Mouse (Mus musculus) liver, embryonic 11.5 days (tissue): ENCODE measurements at regions not wholly inside any gene's neighbourhood (a gene's known extent, or its start where the extent isn't known, plus 50 kb on each side); places are given as distances from the start of the nearest gene placed in this dataset.

Experiments
- ATAC-seq: fragments of 200-750 bp; cut with Nextera tagmentation; replicated peaks from 2 replicates; pipeline ENCODE4 v1.8.0; 2017; ENCODE audit warnings: moderate number of reproducible peaks, mild to moderate bottlenecking, moderate TSS enrichment, moderate library complexity; ENCODE audit not compliant: low FRiP score
- DNase-seq: peaks from one replicate; pipeline ENCODE4 v3.0.0-alpha.2; 2017; ENCODE audit warnings: low spot score
- H3K27ac ChIP-seq: fragments of 300-500 bp; sonication (generic); 2 replicates; pipeline ENCODE4 v1.5.1; 2014; ENCODE audit warnings: mild to moderate bottlenecking, low read depth, low read length, control low read depth
- H3K27me3 ChIP-seq: fragments of 300-500 bp; sonication (generic); replicated peaks from 2 replicates; pipeline ENCODE4 v1.6.1; 2014; ENCODE audit warnings: low read length, mixed read lengths; ENCODE audit not compliant: control insufficient read depth, insufficient read depth
- H3K36me3 ChIP-seq: fragments of 300-500 bp; sonication (generic); 2 replicates; pipeline ENCODE4 v1.6.1; 2014; ENCODE audit warnings: mild to moderate bottlenecking, low read length, moderate library complexity, mixed read lengths; ENCODE audit not compliant: control insufficient read depth, insufficient read depth
- H3K4me1 ChIP-seq: fragments of 300-500 bp; sonication (generic); replicated peaks from 2 replicates; pipeline ENCODE4 v1.6.1; 2014; ENCODE audit warnings: low read length, mixed read lengths; ENCODE audit not compliant: control insufficient read depth, insufficient read depth
- H3K4me2 ChIP-seq: fragments of 300-500 bp; sonication (generic); 2 replicates; pipeline ENCODE4 v1.6.1; 2014; ENCODE audit warnings: mild to moderate bottlenecking, control low read depth, moderate library complexity
- H3K4me3 ChIP-seq: fragments of 300-500 bp; sonication (generic); 2 replicates; pipeline ENCODE4 v1.5.1; 2014; ENCODE audit warnings: low read depth, low read length, control low read depth
- H3K9ac ChIP-seq: fragments of 300-500 bp; sonication (generic); 2 replicates; pipeline ENCODE4 v1.6.1; 2014; ENCODE audit warnings: low read depth, low read length, control low read depth
- H3K9me3 ChIP-seq: fragments of 300-500 bp; sonication (generic); 2 replicates; pipeline ENCODE4 v1.6.1; 2016; ENCODE audit warnings: low read length, inconsistent platforms, mixed read lengths; ENCODE audit not compliant: control insufficient read depth
- WGBS: fragments of 180-500 bp; shearing (Covaris S2); extraction: QIAGEN DNeasy Blood & Tissue Kit; methylation state at CpG from one replicate; pipeline ENCODE4 v1.1.7; 2014; 5-methylcytosine and 5-hydroxymethylcytosine counted together

- Histone ChIP-seq H3K9me3 (no peaks in the 10 kb centered on the region), H3K4me2 (no peak overlapping the region), H3K36me3 (no peaks in the 10 kb centered on the region), H3K27me3 (no peaks in the 10 kb centered on the region), H3K4me1 (no peaks in the 10 kb centered on the region), H3K4me3 (no peak overlapping the region), H3K9ac (no peak overlapping the region), H3K27ac (no peak overlapping the region)
- DNase-seq (no peak), ATAC-seq (no peak)
- 74% methylated on average over 5 of the region's 5 CpGs for WGBS
Observed at GRCm38 (mm10) chr16:77443318-77443717, 158.6 kb downstream of the Gm11146 start.

DNA sequence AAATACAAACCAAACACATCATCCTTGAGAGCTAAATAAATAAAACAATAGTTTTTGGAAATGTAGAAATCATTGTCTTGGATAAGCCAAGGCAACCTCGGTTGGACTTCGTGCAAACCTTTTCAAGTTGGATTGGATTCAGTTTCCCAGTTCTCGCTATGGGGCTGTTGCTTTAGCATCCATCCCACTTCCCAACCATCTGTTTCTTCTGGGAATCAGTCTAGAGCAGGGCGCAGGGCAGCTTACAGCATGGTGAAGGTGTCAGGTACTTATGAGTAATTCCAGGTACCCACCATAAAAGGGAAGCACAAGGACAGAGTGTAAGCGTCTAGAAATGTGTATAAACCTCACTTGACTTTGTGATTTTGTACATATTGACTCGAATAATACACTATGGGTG is 159.0 kb downstream of the Gm11146 start:
- no peaks in the 10 kb centered on the region for H3K27me3 ChIP-seq
- H3K4me3 ChIP-seq, result no peak overlapping the region
- H3K36me3 ChIP-seq, result no peaks in the 10 kb centered on the region
- 88% methylated on average over 6 of the region's 6 CpGs for WGBS
- DNase-seq, result no peak
- H3K9ac ChIP-seq, result no peak overlapping the region
- H3K27ac ChIP-seq, result no peak overlapping the region
- ATAC-seq, result no peak
- H3K9me3 ChIP-seq, result no peaks in the 10 kb centered on the region
- no peaks in the 10 kb centered on the region for H3K4me1 ChIP-seq
- H3K4me2 ChIP-seq, result no peak overlapping the region

GRCm38 (mm10) chr16:77431345-77431744 is 170.5 kb downstream of the Gm11146 start:
- H3K9ac ChIP-seq, result no peak overlapping the region
- no peak overlapping the region for H3K4me2 ChIP-seq
- no peak for ATAC-seq
- no peaks in the 10 kb centered on the region for H3K27me3 ChIP-seq
- WGBS, result 79% methylated on average over 4 of the region's 4 CpGs
- no peak for DNase-seq
- H3K4me1 ChIP-seq, result no peaks in the 10 kb centered on the region
- no peaks in the 10 kb centered on the region for H3K9me3 ChIP-seq
- no peak overlapping the region for H3K27ac ChIP-seq
- H3K36me3 ChIP-seq, result no peaks in the 10 kb centered on the region
- no peak overlapping the region for H3K4me3 ChIP-seq

DNA sequence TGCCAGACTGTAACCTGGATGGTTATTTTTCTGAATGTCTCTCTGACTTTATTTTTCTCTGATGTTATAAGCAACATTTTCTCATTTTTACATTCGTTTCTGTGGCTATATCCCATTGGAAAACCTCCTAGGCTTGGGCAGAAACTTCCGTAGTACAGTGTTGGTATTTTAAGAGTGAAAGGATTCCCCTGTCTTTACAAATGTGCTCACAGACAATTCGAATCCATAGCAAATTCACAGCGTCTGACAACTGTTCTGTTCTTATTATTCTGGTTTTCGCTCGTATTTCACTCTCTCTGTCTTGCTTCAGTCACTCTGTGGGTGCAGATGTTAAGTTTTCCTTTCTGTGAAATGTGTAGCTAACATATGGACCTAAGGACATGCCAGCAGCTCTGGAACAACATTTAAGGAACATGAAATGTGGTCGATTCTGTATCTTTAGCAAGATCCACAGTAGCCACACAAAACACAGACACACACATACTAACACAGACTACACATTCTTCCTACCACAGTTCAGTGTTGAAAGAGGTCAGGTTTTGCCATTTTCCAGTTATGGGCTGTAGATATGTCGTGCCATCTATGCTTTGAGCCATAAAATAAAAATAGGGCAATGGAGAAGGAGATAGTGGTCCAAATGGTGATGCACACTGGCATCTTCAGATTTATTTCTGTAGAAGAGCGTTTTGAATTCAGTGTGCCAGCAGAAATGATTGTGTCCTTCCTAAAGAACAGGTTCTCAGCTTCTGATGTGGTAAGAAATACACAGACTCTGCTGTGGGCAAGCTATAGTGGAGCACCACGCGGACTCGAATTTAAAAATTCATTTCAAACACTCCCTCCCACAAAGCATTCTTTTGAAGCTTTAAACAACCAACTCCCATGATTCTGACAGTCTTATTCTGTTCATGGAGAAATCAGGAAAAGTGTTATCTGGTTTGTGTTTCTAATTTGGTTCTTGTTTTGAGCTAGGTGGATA is 179.2 kb downstream of the Gm11146 start:
- Histone ChIP-seq H3K4me3 (no peak overlapping the region), H3K4me1 (no peaks in the 10 kb centered on the region), H3K36me3 (no peaks in the 10 kb centered on the region), H3K27ac (no peak overlapping the region), H3K4me2 (no peak overlapping the region), H3K27me3 (no peaks in the 10 kb centered on the region), H3K9ac (no peak overlapping the region), H3K9me3 (no peaks in the 10 kb centered on the region)
- no peak for DNase-seq
- no peak for ATAC-seq
- WGBS, result 79% methylated on average over 12 of the region's 12 CpGs

DNA sequence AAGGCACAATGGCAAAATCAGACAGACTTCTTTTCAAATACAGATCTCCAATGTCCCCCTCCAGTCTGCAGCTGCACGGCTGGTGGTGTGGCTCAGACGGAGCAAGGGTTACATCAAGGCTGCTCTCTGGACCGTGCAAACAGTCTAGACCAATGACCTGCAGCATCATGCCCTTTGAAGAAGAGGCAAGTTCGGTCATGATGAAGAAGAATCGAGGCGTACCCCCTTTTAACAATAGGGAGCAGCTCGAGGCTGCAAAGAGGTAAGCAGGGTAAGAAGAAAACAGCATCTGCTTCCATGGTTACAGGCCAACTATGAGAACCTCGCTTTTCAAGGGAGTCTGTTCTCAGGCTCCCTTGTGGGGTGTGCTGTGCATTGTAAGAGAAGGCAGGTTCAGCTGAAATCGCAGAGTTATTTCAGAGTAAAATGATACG is 180.3 kb downstream of the Gm11146 start:
- 61% methylated on average over 10 of the region's 10 CpGs for WGBS

GRCm38 (mm10) chr16:77421001-77421400 is 180.9 kb downstream of the Gm11146 start:
- Histone ChIP-seq H3K4me3 (no peak overlapping the region), H3K4me1 (no peaks in the 10 kb centered on the region), H3K36me3 (no peaks in the 10 kb centered on the region), H3K27ac (no peak overlapping the region), H3K4me2 (no peak overlapping the region), H3K9me3 (no peaks in the 10 kb centered on the region), H3K27me3 (no peaks in the 10 kb centered on the region), H3K9ac (no peak overlapping the region)
- ATAC-seq (no peak), DNase-seq (no peak)
- 70% methylated on average over 6 of the region's 6 CpGs for WGBS

More for the DNA sequence above, 180.3 kb downstream of the Gm11146 start:
- ATAC-seq (no peak; the same call in 1 of the 2 replicates), DNase-seq (no peak)
- no peaks in the 10 kb centered on the region for H3K36me3 ChIP-seq
- no peaks in the 10 kb centered on the region for H3K9me3 ChIP-seq
- no peaks in the 10 kb centered on the region for H3K27me3 ChIP-seq
- H3K4me1 ChIP-seq, result no peaks in the 10 kb centered on the region
- no peak overlapping the region for H3K4me2 ChIP-seq
- H3K9ac ChIP-seq, result no peak overlapping the region
- H3K4me3 ChIP-seq, result no peak overlapping the region
- H3K27ac ChIP-seq, result no peak overlapping the region

- no peaks in the 10 kb centered on the region for H3K27me3 ChIP-seq
- WGBS, result 78% methylated on average over 8 of the region's 8 CpGs
- H3K4me3 ChIP-seq, result no peak overlapping the region
- no peaks in the 10 kb centered on the region for H3K9me3 ChIP-seq
- DNase-seq, result no peak
- no peak overlapping the region for H3K27ac ChIP-seq
- no peak overlapping the region for H3K9ac ChIP-seq
- H3K4me2 ChIP-seq, result no peak overlapping the region
- H3K4me1 ChIP-seq, result no peaks in the 10 kb centered on the region
- no peak for ATAC-seq
- H3K36me3 ChIP-seq, result no peaks in the 10 kb centered on the region
Observed at GRCm38 (mm10) chr16:77420136-77420860, 181.6 kb downstream of the Gm11146 start.

GRCm38 (mm10) chr16:77419116-77419735 is 182.7 kb downstream of the Gm11146 start:
- Histone ChIP-seq H3K9me3 (no peaks in the 10 kb centered on the region), H3K36me3 (no peaks in the 10 kb centered on the region), H3K4me1 (no peaks in the 10 kb centered on the region), H3K4me3 (no peak overlapping the region), H3K4me2 (no peak overlapping the region), H3K27me3 (no peaks in the 10 kb centered on the region), H3K27ac (no peak overlapping the region), H3K9ac (no peak overlapping the region)
- no peak for ATAC-seq
- DNase-seq, result no peak
- 72% methylated on average over 4 of the region's 4 CpGs for WGBS
